Mouse (Mus musculus) cerebellum, postnatal 25 days (tissue): ENCODE measurements around the gene Cercam.
A peak's percentile ranks its signal among the peaks of the same experiment; 100 is the strongest.
"Not testable (repeated sequence)": the region's sequence is repeated elsewhere in the genome, so short reads cannot be mapped to it uniquely, and the experiment has no call there.

Source experiments
- DNase-seq, 2 experiments: peaks; one replicate each; pipeline ENCODE4 v3.0.0; 2021; ENCODE audit warnings: mixed read lengths in 2 of 2

Cercam gene

DNA sequence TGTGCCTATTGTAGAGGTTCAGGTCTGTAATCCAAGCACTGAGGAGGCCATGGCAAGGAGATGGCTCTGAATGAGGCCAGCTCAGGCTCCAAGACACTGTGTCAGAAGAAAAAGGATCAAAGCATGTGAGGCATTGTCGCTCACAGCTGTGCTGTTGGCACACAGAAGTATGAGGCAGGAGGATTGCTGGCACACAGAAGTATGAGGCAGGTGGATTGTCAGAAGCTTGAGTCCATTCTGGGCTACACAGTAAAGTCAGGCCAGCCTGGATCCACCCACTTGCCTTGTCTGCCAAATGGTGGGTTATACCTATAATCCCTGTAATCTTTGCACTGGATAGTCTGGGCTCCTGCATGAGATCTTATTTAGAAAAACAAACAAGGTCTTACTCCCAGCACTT, 29.1 kb downstream of the Cercam start:
- peak in 1 of 2 experiments; percentile 31 for DNase-seq

DNA sequence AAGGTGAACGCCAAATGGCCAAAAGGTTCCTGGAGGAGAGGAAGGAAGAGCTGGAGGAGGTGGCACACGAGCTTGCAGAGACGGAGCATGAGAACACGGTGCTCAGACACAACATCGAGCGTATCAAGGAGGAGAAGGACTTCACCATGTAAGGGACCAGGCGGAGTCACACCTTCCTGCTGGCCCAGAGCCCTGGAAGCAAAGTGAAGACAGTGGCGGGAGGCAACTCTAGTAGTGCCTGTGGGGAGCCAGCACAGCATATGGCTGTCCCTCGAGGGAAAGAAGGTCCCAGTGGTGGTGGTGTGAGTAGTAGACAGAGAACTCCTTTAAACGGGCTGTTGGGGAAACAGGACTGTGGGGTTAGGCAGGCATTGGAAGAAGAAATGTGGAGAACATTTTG, 33.2 kb downstream of the Cercam start:
- peak; percentile 54 to 63 for DNase-seq

DNA sequence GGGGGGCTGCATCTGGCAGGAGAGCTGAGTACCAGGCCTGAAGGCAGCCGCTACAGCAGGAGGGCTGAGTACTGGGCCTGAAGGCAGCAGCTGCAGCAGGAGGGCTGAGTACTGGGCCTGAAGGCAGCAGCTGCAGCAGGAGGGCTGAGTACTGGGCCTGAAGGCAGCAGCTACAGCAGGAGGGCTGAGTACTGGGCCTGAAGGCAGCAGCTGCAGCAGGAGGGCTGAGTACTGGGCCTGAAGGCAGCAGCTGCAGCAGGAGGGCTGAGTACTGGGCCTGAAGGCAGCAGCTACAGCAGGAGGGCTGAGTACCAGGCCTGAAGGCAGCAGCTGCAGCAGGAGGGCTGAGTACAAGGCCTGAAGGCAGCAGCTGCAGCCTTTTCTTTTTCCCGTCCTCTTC, 39.2 kb downstream of the Cercam start:
- not testable (repeated sequence) for DNase-seq

DNA sequence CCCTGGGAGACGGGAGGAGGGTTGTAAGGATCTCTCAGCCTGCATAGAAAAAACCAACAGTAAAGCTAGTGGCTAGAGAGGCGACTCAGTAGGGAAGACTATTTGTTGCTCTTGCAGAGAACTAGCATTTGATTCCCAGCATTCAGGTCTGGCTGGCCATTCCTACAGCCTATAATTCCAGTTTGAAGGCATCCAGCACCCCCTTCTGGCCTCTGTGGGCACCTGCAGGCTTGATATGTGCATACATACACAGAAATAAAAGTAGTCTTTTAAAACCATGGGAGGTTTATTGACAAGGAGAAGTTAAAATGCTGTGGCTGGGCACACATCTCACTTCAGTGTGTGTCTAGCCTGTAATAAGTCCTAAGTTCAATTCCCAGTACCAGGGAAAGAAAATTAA, 41.1 kb downstream of the Cercam start:
- DNase-seq: no peak

DNA sequence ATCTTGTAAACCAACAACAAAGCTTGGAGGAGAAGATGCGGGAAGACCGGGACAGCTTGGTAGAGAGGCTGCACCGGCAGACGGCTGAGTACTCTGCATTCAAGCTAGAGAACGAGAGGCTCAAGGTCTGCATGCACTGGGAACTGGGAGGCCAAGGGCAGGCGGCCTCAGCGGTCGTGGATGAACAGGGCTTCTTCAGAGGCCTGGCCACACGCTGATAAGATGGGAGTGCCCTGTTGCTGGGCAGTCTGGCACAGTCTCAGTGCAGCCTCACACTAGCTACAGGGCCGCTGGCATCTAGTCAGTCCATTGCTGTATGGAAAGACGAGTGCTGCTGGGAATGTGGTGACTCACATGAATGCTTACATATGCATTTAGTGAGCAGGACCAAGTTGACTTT, 48.7 kb downstream of the Cercam start:
- DNase-seq: no peak

DNA sequence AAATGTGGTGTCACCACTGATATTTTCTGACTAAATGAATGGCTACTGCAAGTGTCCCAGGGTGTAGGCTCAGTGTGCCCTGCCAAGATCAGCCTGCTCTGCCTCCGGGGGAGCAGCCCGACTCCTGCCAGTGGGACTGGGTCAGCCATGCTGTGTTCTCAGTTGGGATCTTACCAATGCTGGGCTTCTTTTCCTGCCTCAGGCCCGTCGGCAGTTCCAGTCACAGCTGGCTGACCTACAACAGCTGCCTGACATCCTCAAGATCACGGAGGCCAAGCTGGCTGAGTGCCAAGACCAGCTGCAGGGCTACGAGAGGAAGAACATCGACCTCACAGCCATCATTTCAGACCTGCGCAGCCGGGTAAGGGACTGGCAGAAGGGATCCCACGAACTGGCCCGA, 53.0 kb downstream of the Cercam start:
- peak; percentile 62 to 68 for DNase-seq

DNA sequence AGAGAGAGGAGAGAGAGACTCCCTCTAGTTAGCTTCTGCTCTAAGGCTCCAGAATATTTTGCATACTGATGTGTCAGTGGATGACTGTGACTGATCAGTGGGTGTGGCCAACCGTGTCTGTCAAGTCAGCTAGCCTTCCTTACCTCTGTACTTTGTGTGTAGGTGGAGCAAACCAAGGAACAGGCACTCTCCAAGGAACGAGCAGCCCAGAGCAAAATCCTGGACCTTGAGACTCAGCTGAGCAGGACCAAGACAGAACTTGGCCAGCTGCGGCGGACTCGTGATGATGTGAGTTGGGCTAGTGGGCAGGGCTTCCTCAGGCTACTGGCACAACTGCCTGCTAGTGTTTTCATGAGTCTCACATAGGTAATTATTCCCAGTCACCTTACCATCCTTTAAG, 57.6 kb downstream of the Cercam start:
- no peak for DNase-seq

DNA sequence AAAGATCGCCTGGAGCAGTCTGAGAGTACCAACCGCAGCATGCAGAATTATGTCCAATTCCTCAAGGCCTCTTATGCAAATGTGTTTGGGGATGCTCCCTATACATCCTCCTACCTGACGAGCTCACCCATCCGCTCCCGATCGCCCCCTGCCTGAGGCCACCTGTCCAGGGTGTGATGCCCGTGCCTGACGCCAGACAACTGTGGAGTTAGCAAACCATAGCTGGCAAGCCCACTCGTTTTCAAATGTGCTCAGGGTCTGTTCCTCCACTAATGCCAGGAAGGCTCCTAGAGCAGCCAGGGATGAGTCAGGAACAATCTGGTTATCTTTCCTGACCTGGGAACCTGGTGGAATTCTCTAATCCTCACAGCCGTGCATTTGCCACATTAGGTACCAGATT, 61.5 kb downstream of the Cercam start:
- peak; percentile 98 for DNase-seq

DNA sequence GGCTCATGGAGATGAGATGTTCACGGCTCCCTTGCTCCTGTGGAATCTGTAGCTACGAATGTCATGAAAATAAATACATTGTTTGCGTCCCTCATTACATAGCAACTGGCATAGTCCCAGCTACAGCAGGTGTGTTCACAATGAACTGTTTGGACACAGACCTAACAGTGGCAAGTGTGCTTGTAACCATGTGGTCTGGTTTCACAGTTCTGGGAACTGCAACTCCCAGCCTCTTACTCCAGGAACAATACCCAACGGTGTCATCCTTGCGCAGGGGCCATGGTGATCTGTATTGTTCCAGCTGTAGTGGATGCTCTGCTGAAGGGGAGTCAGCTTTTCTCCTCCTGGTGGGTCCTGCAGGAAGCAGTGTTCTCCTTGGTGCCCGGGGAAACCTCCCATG, 62.2 kb downstream of the Cercam start:
- peak; percentile 52 to 53 for DNase-seq
